Mouse (Mus musculus) embryonic facial prominence, embryonic 11.5 days (tissue): ENCODE data around the gene Eng. TPM values are rescaled to one million over a fixed set of nuclear protein-coding genes. Genes with fewer than 3 reads are reported as not detected.
A peak's percentile ranks its signal among the peaks of the same experiment; 100 is the strongest.

ENCODE experiments used
- ATAC-seq: fragments of 200-750 bp; cut with Nextera tagmentation; replicated peaks from 2 replicates; pipeline ENCODE4 v1.8.0; 2017; ENCODE audit warnings: low read depth; ENCODE audit not compliant: insufficient number of reproducible peaks, low FRiP score, low TSS enrichment
- DNase-seq: peaks from one replicate; pipeline ENCODE4 v3.0.0-alpha.2; 2015; ENCODE audit warnings: low spot score
- H3K27ac ChIP-seq: fragments of 300-500 bp; sonication (generic); replicated peaks from 2 replicates; pipeline ENCODE4 v1.5.1; 2014; ENCODE audit warnings: mild to moderate bottlenecking, low read depth, low read length, control low read depth
- H3K27me3 ChIP-seq: fragments of 300-500 bp; sonication (generic); 2 replicates; pipeline ENCODE4 v1.6.1; 2014; ENCODE audit warnings: mild to moderate bottlenecking, low read length, moderate library complexity, mixed read lengths; ENCODE audit not compliant: control insufficient read depth, insufficient read depth
- H3K36me3 ChIP-seq: fragments of 300-500 bp; sonication (generic); replicated peaks from 2 replicates; pipeline ENCODE4 v1.6.1; 2014; ENCODE audit warnings: low read depth, mild to moderate bottlenecking, low read length, moderate library complexity, mixed read lengths; ENCODE audit not compliant: control insufficient read depth, insufficient read depth
- H3K4me1 ChIP-seq: fragments of 300-500 bp; sonication (generic); 2 replicates; pipeline ENCODE4 v1.6.1; 2014; ENCODE audit warnings: low read length, mixed read lengths; ENCODE audit not compliant: control insufficient read depth, insufficient read depth
- H3K4me2 ChIP-seq: fragments of 300-500 bp; sonication (generic); 2 replicates; pipeline ENCODE4 v1.6.1; 2014; ENCODE audit warnings: low read depth, mild to moderate bottlenecking, control low read depth, low read length, moderate library complexity
- H3K4me3 ChIP-seq: fragments of 300-500 bp; sonication (generic); 2 replicates; pipeline ENCODE4 v1.5.1; 2014; ENCODE audit warnings: low read depth, low read length, control low read depth
- H3K9ac ChIP-seq: fragments of 300-500 bp; sonication (generic); replicated peaks from 2 replicates; pipeline ENCODE4 v1.6.1; 2014; ENCODE audit warnings: mild to moderate bottlenecking, control low read depth, low read length
- H3K9me3 ChIP-seq: fragments of 300-500 bp; sonication (generic); replicated peaks from 2 replicates; pipeline ENCODE4 v1.6.1; 2016; ENCODE audit warnings: mild to moderate bottlenecking, low read length, inconsistent platforms, mixed read lengths; ENCODE audit not compliant: control insufficient read depth
- WGBS: fragments of 180-500 bp; shearing (Covaris S2); extraction: QIAGEN DNeasy Blood & Tissue Kit; methylation state at CpG from one replicate; pipeline ENCODE4 v1.1.7; 2014; 5-methylcytosine and 5-hydroxymethylcytosine counted together
- microRNA counts: library from miRNA; unstranded; fragments of <30 nt; microRNA quantifications from one replicate; lab custom pipeline; 2016
- microRNA-seq: library from miRNA; unstranded; fragments of <30 nt; microRNA quantifications from one replicate; pipeline ENCODE4, GENCODE M21; 2016; ENCODE audit warnings: borderline number of aligned reads
- polyA plus RNA-seq: library from polyadenylated mRNA; unstranded; fragments of >200 nt; fragmentation: Nextera tagmentation; extraction: Ambion mirVana; gene quantifications from 2 replicates; pipeline ENCODE4 v1.2.1, GENCODE M21; 2014

Eng gene
- polyA plus RNA-seq, 1 experiment from 2014 or later = 19.2 TPM

- no peak for ATAC-seq
- WGBS = 46% methylated on average over 7 of the region's 7 CpGs
- H3K4me2 ChIP-seq = peak overlapping the region; percentile 34
- peak overlapping the region; percentile 30; the same call in 1 of the 2 replicates for H3K9ac ChIP-seq
- H3K36me3 ChIP-seq = no peaks in the 10 kb centered on the region
- H3K4me3 ChIP-seq = peak overlapping the region; percentile 23
- no peak overlapping the region; the same call in 1 of the 2 replicates for H3K27ac ChIP-seq
- H3K4me1 ChIP-seq = peaks cover 13% of the 10 kb centered on the region
- H3K27me3 ChIP-seq = no peaks in the 10 kb centered on the region
- H3K9me3 ChIP-seq = no peaks in the 10 kb centered on the region
- no peak for DNase-seq
Observed at GRCm38 (mm10) chr2:32728463-32728862, 82.1 kb downstream of the Eng start.

- H3K9ac ChIP-seq = no peak overlapping the region; the same call in 1 of the 2 replicates
- peak overlapping the region; percentile 52 for H3K27ac ChIP-seq
- no peaks in the 10 kb centered on the region for H3K9me3 ChIP-seq
- no peak overlapping the region for H3K4me3 ChIP-seq
- peaks cover 13% of the 10 kb centered on the region for H3K4me1 ChIP-seq
- DNase-seq (no peak), ATAC-seq (no peak)
- H3K36me3 ChIP-seq = no peaks in the 10 kb centered on the region
- no peak overlapping the region for H3K4me2 ChIP-seq
- H3K27me3 ChIP-seq = no peaks in the 10 kb centered on the region
- WGBS = 49% methylated on average over 4 of the region's 4 CpGs
Observed at GRCm38 (mm10) chr2:32729547-32729946, 83.2 kb downstream of the Eng start.

GRCm38 (mm10) chr2:32730854-32731253 is 84.5 kb downstream of the Eng start:
- Histone ChIP-seq H3K4me3 (no peak overlapping the region), H3K27ac (peak overlapping the region; percentile 77), H3K9me3 (no peaks in the 10 kb centered on the region), H3K4me2 (peak overlapping the region; percentile 35), H3K4me1 (peaks cover 16% of the 10 kb centered on the region), H3K36me3 (no peaks in the 10 kb centered on the region), H3K9ac (peak overlapping the region; percentile 18; the same call in 1 of the 2 replicates), H3K27me3 (no peaks in the 10 kb centered on the region)
- ATAC-seq (peak; percentile 24; the same call in 1 of the 2 replicates), DNase-seq (peak; percentile 92)
- 19% methylated on average over 11 of the region's 11 CpGs for WGBS

GRCm38 (mm10) chr2:32731911-32732310 is 85.5 kb downstream of the Eng start:
- Histone ChIP-seq H3K36me3 (no peaks in the 10 kb centered on the region), H3K4me2 (no peak overlapping the region), H3K27ac (0 out of 2 replicates have a peak overlapping the region, but pooled peaks have one; percentile 77), H3K4me3 (no peak overlapping the region), H3K27me3 (no peaks in the 10 kb centered on the region), H3K9me3 (no peaks in the 10 kb centered on the region), H3K4me1 (peaks cover 16% of the 10 kb centered on the region), H3K9ac (no peak overlapping the region)
- 54% methylated on average over 4 of the region's 4 CpGs for WGBS
- no peak for ATAC-seq
- no peak for DNase-seq

MicroRNA genes within 50 kb of the gene (microRNA counts, 519-probe panel; counts per million panel counts)
- microRNA mmu-miR-1954 (lab: Ali Mortazavi, UCI) (not detected), microRNA mmu-miR-2861 (lab: Ali Mortazavi, UCI) (not detected)

Small RNAs within 50 kb of the gene (microRNA-seq; reads per million reads assigned to microRNA genes)
- gene Gm47291 = not detected
- gene Mir1954 = not detected
- gene Mir2861 = not detected
- not detected for gene Mir3960
- gene Mir8093 = not detected

Other genes starting within 250 kb of the Eng start
- 5.0 and 6.0 TPM in 2 replicates for gene Naif1, start 196.1 kb upstream of the Eng start, polyA plus RNA-seq
- 20.6 and 21.7 TPM in 2 replicates for gene Slc25a25, start 195.2 kb upstream of the Eng start, polyA plus RNA-seq
- 10.2 and 11.7 TPM in 2 replicates for gene Fam102a, start 111.3 kb upstream of the Eng start, polyA plus RNA-seq
- 97.1 and 100 TPM in 2 replicates for gene Dpm2, start 75.7 kb upstream of the Eng start, polyA plus RNA-seq
- 2.3 and 3.3 TPM in 2 replicates for gene Pip5kl1, start 71.8 kb upstream of the Eng start, polyA plus RNA-seq
- 0.32 and 0.36 TPM in 2 replicates for gene 9430097D07Rik, start 70.9 kb upstream of the Eng start, polyA plus RNA-seq
- 20.3 and 22.8 TPM in 2 replicates for gene St6galnac4, start 59.5 kb upstream of the Eng start, polyA plus RNA-seq
- gene St6galnac6, start 46.9 kb upstream of the Eng start, polyA plus RNA-seq = 6.3 and 6.8 TPM in 2 replicates
- gene Ak1, start 24.8 kb upstream of the Eng start, polyA plus RNA-seq = 13.7 and 16.6 TPM in 2 replicates
- 15.6 and 16.3 TPM in 2 replicates for gene Fpgs, start 57.5 kb downstream of the Eng start, polyA plus RNA-seq
- gene Cdk9, start 66.5 kb downstream of the Eng start, polyA plus RNA-seq = 79.2 and 89.8 TPM in 2 replicates
- 21.1 and 22.2 TPM in 2 replicates for gene Sh2d3c, start 74.5 kb downstream of the Eng start, polyA plus RNA-seq
- 0.31 and 0.75 TPM in 2 replicates for gene 6330409D20Rik, start 94.4 kb downstream of the Eng start, polyA plus RNA-seq
- 47.8 and 54.3 TPM in 2 replicates for gene Tor2a, start 110.6 kb downstream of the Eng start, polyA plus RNA-seq
- gene Ttc16, start 129.0 kb downstream of the Eng start, polyA plus RNA-seq = 0.24 TPM in 1 of 2 replicates, not detected in the other
- 3.8 and 5.7 TPM in 2 replicates for gene Ptrh1, start 129.2 kb downstream of the Eng start, polyA plus RNA-seq
- gene Cfap157, start 137.8 kb downstream of the Eng start, polyA plus RNA-seq = 0.21 TPM in 1 of 2 replicates, not detected in the other
- gene Stxbp1, start 200.7 kb downstream of the Eng start, polyA plus RNA-seq = 22.0 and 27.1 TPM in 2 replicates
- 13.7 and 15.9 TPM in 2 replicates for gene Fam129b, start 229.5 kb downstream of the Eng start, polyA plus RNA-seq